Mouse (Mus musculus) cerebellum, adult (tissue): ENCODE data around the gene Smarcc1.
"Not testable (repeated sequence)": the region's sequence is repeated elsewhere in the genome, so short reads cannot be mapped to it uniquely, and the experiment has no call there.

Experiments
- ATAC-seq: cut with Nextera tagmentation; 2 replicates; pipeline ENCODE4 v1.9.2; 2017; ENCODE audit warnings: mild to moderate bottlenecking, moderate library complexity, mixed read lengths; ENCODE audit not compliant: insufficient number of reproducible peaks, low FRiP score, low TSS enrichment

The Smarcc1 gene

GRCm38 (mm10) chr9:110116977-110117778, at the start of gene Smarcc1:
Smarcc1 (plus strand) TSS chr9:110117708.
- peak; percentile 96 for ATAC-seq

- ATAC-seq = no peak
Measured at GRCm38 (mm10) chr9:110068745-110069144, 48.8 kb upstream of the Smarcc1 start.

GRCm38 (mm10) chr9:110070358-110070757, 47.1 kb upstream of the Smarcc1 start:
- ATAC-seq = peak; percentile 36; the same call in 1 of the 2 replicates

GRCm38 (mm10) chr9:110071011-110071410, 46.5 kb upstream of the Smarcc1 start:
- ATAC-seq = no peak

- peak; percentile 56; the same call in 1 of the 2 replicates for ATAC-seq
Measured at GRCm38 (mm10) chr9:110071843-110072242, 45.7 kb upstream of the Smarcc1 start.

GRCm38 (mm10) chr9:110076468-110076867, 41.0 kb upstream of the Smarcc1 start:
- not testable (repeated sequence) for ATAC-seq

- ATAC-seq = no peak
Measured at GRCm38 (mm10) chr9:110081066-110081465, 36.4 kb upstream of the Smarcc1 start.

GRCm38 (mm10) chr9:110084201-110084964, 33.1 kb upstream of the Smarcc1 start:
- ATAC-seq = no peak

- no peak for ATAC-seq
Measured at GRCm38 (mm10) chr9:110085693-110086092, 31.8 kb upstream of the Smarcc1 start.

GRCm38 (mm10) chr9:110093303-110093702, 24.2 kb upstream of the Smarcc1 start:
- ATAC-seq = no peak

GRCm38 (mm10) chr9:110094761-110095160, 22.7 kb upstream of the Smarcc1 start:
- no peak for ATAC-seq

- no peak for ATAC-seq
Measured at GRCm38 (mm10) chr9:110097791-110098190, 19.7 kb upstream of the Smarcc1 start.

- peak; percentile 94 for ATAC-seq
Measured at GRCm38 (mm10) chr9:110100627-110101600, 16.6 kb upstream of the Smarcc1 start.

GRCm38 (mm10) chr9:110116353-110116976, 1.0 kb upstream of the Smarcc1 start:
- no peak; the same call in 1 of the 2 replicates for ATAC-seq

- ATAC-seq = no peak
Measured at GRCm38 (mm10) chr9:110117779-110118139, 251 bp downstream of the Smarcc1 start, which contains the start of gene Dhx30. Dhx30 (minus strand) TSS chr9:110117830.

- no peak for ATAC-seq
Measured at GRCm38 (mm10) chr9:110118249-110118648, 741 bp downstream of the Smarcc1 start.

- ATAC-seq = no peak
Measured at GRCm38 (mm10) chr9:110121424-110121823, 3.9 kb downstream of the Smarcc1 start.

- ATAC-seq = no peak
Measured at GRCm38 (mm10) chr9:110123322-110123721, 5.8 kb downstream of the Smarcc1 start.

GRCm38 (mm10) chr9:110124008-110124540, 6.6 kb downstream of the Smarcc1 start:
- not testable (repeated sequence) for ATAC-seq
